Mouse (Mus musculus): ENCODE measurements at regions not wholly inside any gene's neighbourhood (a gene's known extent, or its start where the extent isn't known, plus 50 kb on each side); places are given as distances from the start of the nearest gene placed in this dataset.

- WGBS: 85% methylated on average over 3 of the region's 3 CpGs
- Histone ChIP-seq H3K9ac (ENCODE audit: low read depth, low read length) (no peak overlapping the region), H3K4me1 (ENCODE audit: control insufficient read depth, insufficient read depth, low read length) (no peaks in the 10 kb centered on the region), H3K79me2 (replicated peaks; ENCODE audit: control insufficient read depth, insufficient read depth, low read length) (no peaks in the 10 kb centered on the region), H3K36me3 (ENCODE audit: control insufficient read depth, insufficient read depth, low read length) (no peaks in the 10 kb centered on the region), H3K27ac (no peak overlapping the region), H3K4me3 (no peak overlapping the region), H3K27me3 (ENCODE audit: control insufficient read depth, insufficient read depth, low read length) (no peaks in the 10 kb centered on the region)
- TF ChIP-seq EP300 (IDR thresholded peaks at IDR 0.05; ENCODE audit: insufficient read depth, low read depth, low read length): no peak
- TF ChIP-seq CTCF (IDR thresholded peaks at IDR 0.05): no peak
- TF ChIP-seq POLR2A (IDR thresholded peaks at IDR 0.05; ENCODE audit: insufficient read depth, low read depth, low read length): no peak
- intact Hi-C loops (cut with DNase I): no loop called here
- no peak for DNase-seq
Measured at GRCm38 (mm10) chr10:46070766-46071165, 493.1 kb downstream of the Hace1 start.

- Histone ChIP-seq H3K79me2 (replicated peaks; ENCODE audit: control insufficient read depth, insufficient read depth, low read length) (no peaks in the 10 kb centered on the region), H3K27me3 (ENCODE audit: control insufficient read depth, insufficient read depth, low read length) (no peaks in the 10 kb centered on the region), H3K4me3 (no peak overlapping the region), H3K27ac (no peak overlapping the region), H3K4me1 (ENCODE audit: control insufficient read depth, insufficient read depth, low read length) (no peaks in the 10 kb centered on the region), H3K9ac (ENCODE audit: low read depth, low read length) (no peak overlapping the region), H3K36me3 (ENCODE audit: control insufficient read depth, insufficient read depth, low read length) (no peaks in the 10 kb centered on the region)
- TF ChIP-seq CTCF (IDR thresholded peaks at IDR 0.05): no peak
- no peak for TF ChIP-seq EP300 (IDR thresholded peaks at IDR 0.05; ENCODE audit: insufficient read depth, low read depth, low read length)
- TF ChIP-seq POLR2A (IDR thresholded peaks at IDR 0.05; ENCODE audit: insufficient read depth, low read depth, low read length): no peak
- 65% methylated on average over 8 of the region's 8 CpGs for WGBS
- DNase-seq: no peak
- intact Hi-C loops (cut with DNase I): no loop called here
Measured at GRCm38 (mm10) chr10:46071220-46071619, 493.6 kb downstream of the Hace1 start.

- Histone ChIP-seq H3K27me3 (ENCODE audit: control insufficient read depth, insufficient read depth, low read length) (no peaks in the 10 kb centered on the region), H3K9ac (ENCODE audit: low read depth, low read length) (no peak overlapping the region), H3K4me1 (ENCODE audit: control insufficient read depth, insufficient read depth, low read length) (no peaks in the 10 kb centered on the region), H3K4me3 (no peak overlapping the region), H3K27ac (no peak overlapping the region), H3K36me3 (ENCODE audit: control insufficient read depth, insufficient read depth, low read length) (no peaks in the 10 kb centered on the region), H3K79me2 (replicated peaks; ENCODE audit: control insufficient read depth, insufficient read depth, low read length) (no peaks in the 10 kb centered on the region)
- TF ChIP-seq CTCF (IDR thresholded peaks at IDR 0.05) (no peak), POLR2A (IDR thresholded peaks at IDR 0.05; ENCODE audit: insufficient read depth, low read depth, low read length) (no peak), EP300 (IDR thresholded peaks at IDR 0.05; ENCODE audit: insufficient read depth, low read depth, low read length) (no peak)
- intact Hi-C loops (cut with DNase I): no loop called here
- DNase-seq: no peak
- WGBS: 84% methylated on average over 12 of the region's 12 CpGs
Measured at GRCm38 (mm10) chr10:46071810-46072549, 494.4 kb downstream of the Hace1 start.

- no peak overlapping the region for H3K27ac ChIP-seq
- TF ChIP-seq EP300 (IDR thresholded peaks at IDR 0.05; ENCODE audit: insufficient read depth, low read depth, low read length) (no peak), CTCF (IDR thresholded peaks at IDR 0.05) (no peak), POLR2A (IDR thresholded peaks at IDR 0.05; ENCODE audit: insufficient read depth, low read depth, low read length) (no peak)
- H3K9ac ChIP-seq (ENCODE audit: low read depth, low read length): no peak overlapping the region
- intact Hi-C loops (cut with DNase I): no loop called here
- H3K27me3 ChIP-seq (ENCODE audit: control insufficient read depth, insufficient read depth, low read length): no peaks in the 10 kb centered on the region
- no peak overlapping the region for H3K4me3 ChIP-seq
- DNase-seq: no peak
- WGBS: 69% methylated on average over 16 of the region's 16 CpGs
- H3K79me2 ChIP-seq (replicated peaks; ENCODE audit: control insufficient read depth, insufficient read depth, low read length): no peaks in the 10 kb centered on the region
- H3K36me3 ChIP-seq (ENCODE audit: control insufficient read depth, insufficient read depth, low read length): no peaks in the 10 kb centered on the region
- no peaks in the 10 kb centered on the region for H3K4me1 ChIP-seq (ENCODE audit: control insufficient read depth, insufficient read depth, low read length)
Measured at GRCm38 (mm10) chr10:46072550-46073470, 495.2 kb downstream of the Hace1 start.

- 55% methylated on average over 4 of the region's 4 CpGs for WGBS
- TF ChIP-seq CTCF (IDR thresholded peaks at IDR 0.05): no peak
- TF ChIP-seq POLR2A (IDR thresholded peaks at IDR 0.05; ENCODE audit: insufficient read depth, low read depth, low read length): no peak
- TF ChIP-seq EP300 (IDR thresholded peaks at IDR 0.05; ENCODE audit: insufficient read depth, low read depth, low read length): no peak
- DNase-seq: no peak
- Histone ChIP-seq H3K79me2 (replicated peaks; ENCODE audit: control insufficient read depth, insufficient read depth, low read length) (no peaks in the 10 kb centered on the region), H3K9ac (ENCODE audit: low read depth, low read length) (no peak overlapping the region), H3K27me3 (ENCODE audit: control insufficient read depth, insufficient read depth, low read length) (no peaks in the 10 kb centered on the region), H3K4me3 (no peak overlapping the region), H3K36me3 (ENCODE audit: control insufficient read depth, insufficient read depth, low read length) (no peaks in the 10 kb centered on the region), H3K27ac (no peak overlapping the region), H3K4me1 (ENCODE audit: control insufficient read depth, insufficient read depth, low read length) (no peaks in the 10 kb centered on the region)
- intact Hi-C loops (cut with DNase I): no loop called here
Measured at GRCm38 (mm10) chr10:46087766-46088165, 510.1 kb downstream of the Hace1 start.

- no peaks in the 10 kb centered on the region for H3K79me2 ChIP-seq (replicated peaks; ENCODE audit: control insufficient read depth, insufficient read depth, low read length)
- no peak for TF ChIP-seq CTCF (IDR thresholded peaks at IDR 0.05)
- TF ChIP-seq POLR2A (IDR thresholded peaks at IDR 0.05; ENCODE audit: insufficient read depth, low read depth, low read length): no peak
- TF ChIP-seq EP300 (IDR thresholded peaks at IDR 0.05; ENCODE audit: insufficient read depth, low read depth, low read length): no peak
Measured at GRCm38 (mm10) chr10:46100837-46101236, 523.2 kb downstream of the Hace1 start.

More at GRCm38 (mm10) chr10:46100837-46101236, 523.2 kb downstream of the Hace1 start:
- no peaks in the 10 kb centered on the region for H3K4me1 ChIP-seq (ENCODE audit: control insufficient read depth, insufficient read depth, low read length)
- no peak overlapping the region for H3K9ac ChIP-seq (ENCODE audit: low read depth, low read length)
- intact Hi-C loops (cut with DNase I): no loop called here
- H3K27me3 ChIP-seq (ENCODE audit: control insufficient read depth, insufficient read depth, low read length): no peaks in the 10 kb centered on the region
- no peak overlapping the region for H3K27ac ChIP-seq
- H3K36me3 ChIP-seq (ENCODE audit: control insufficient read depth, insufficient read depth, low read length): no peaks in the 10 kb centered on the region
- DNase-seq: no peak
- no peak overlapping the region for H3K4me3 ChIP-seq

Data from heart, adult 2 months (tissue).